Mouse (Mus musculus) spleen, adult 10 weeks (tissue): ENCODE measurements around the gene Iqcb1. TPM values are rescaled to one million over a fixed set of nuclear protein-coding genes. Genes with fewer than 3 reads are reported as not detected.

Experiments
- polyA plus RNA-seq: library from polyadenylated mRNA; stranded (reverse); fragments of 350-450 nt; fragmentation: Illumina TruSeq; extraction: RNeasy Lipid Tissue Mini Kit (QIAGEN cat#74804); gene quantifications from one replicate; pipeline ENCODE4 v1.2.3, GENCODE M21; 2015; ENCODE audit warnings: low replicate concordance; ENCODE audit not compliant: insufficient read depth

Gene Iqcb1
- 22.3 TPM for polyA plus RNA-seq

GRCm38 (mm10) chr16:36828054-36828786 lies at the start of gene Iqcb1:
Gene Iqcb1 (plus strand): TSS chr16:36828385.

GRCm38 (mm10) chr16:36784594-36785313 lies 43.4 kb upstream of the Iqcb1 start, which contains the start of gene Slc15a2:
Gene Slc15a2 (minus strand): TSS chr16:36784962.

GRCm38 (mm10) chr16:36874583-36875275 lies 46.5 kb downstream of the Iqcb1 start, which contains the start of the genes Eaf2 and Golgb1:
Gene Eaf2 (minus strand): TSS chr16:36875003.
Gene Golgb1 (plus strand): TSS chr16:36875140.

Other genes starting within 250 kb of the Iqcb1 start
- gene Cd86, start 162.3 kb upstream of the Iqcb1 start, polyA plus RNA-seq = 133 TPM
- gene Ildr1, start 134.4 kb upstream of the Iqcb1 start, polyA plus RNA-seq = 2.2 TPM
- 35.8 TPM for gene Slc15a2, start 43.4 kb upstream of the Iqcb1 start, polyA plus RNA-seq
- gene Eaf2, start 46.6 kb downstream of the Iqcb1 start, polyA plus RNA-seq = 14.8 TPM
- gene Golgb1, start 46.8 kb downstream of the Iqcb1 start, polyA plus RNA-seq = 35.9 TPM
- gene Hcls1, start 106.6 kb downstream of the Iqcb1 start, polyA plus RNA-seq = 236 TPM
- 0.44 TPM for gene Fbxo40, start 162.1 kb downstream of the Iqcb1 start, polyA plus RNA-seq
- 8.0 TPM for gene Polq, start 183.4 kb downstream of the Iqcb1 start, polyA plus RNA-seq